Mouse (Mus musculus) liver, embryonic 16.5 days (tissue): ENCODE data around the gene Phf19. TPM values are rescaled to one million over a fixed set of nuclear protein-coding genes. Genes with fewer than 3 reads are reported as not detected.
A peak's percentile ranks its signal among the peaks of the same experiment; 100 is the strongest.

Experiments
- ATAC-seq: fragments of 200-750 bp; cut with Nextera tagmentation; 2 replicates; pipeline ENCODE4 v1.8.0; 2017; ENCODE audit warnings: low read depth, mild to moderate bottlenecking, moderate number of reproducible peaks, moderate library complexity
- H3K27ac ChIP-seq: fragments of 300-500 bp; sonication (generic); 2 replicates; pipeline ENCODE4 v1.5.1; 2014; ENCODE audit warnings: mild to moderate bottlenecking, low read length
- H3K27me3 ChIP-seq: fragments of 300-500 bp; sonication (generic); 2 replicates; pipeline ENCODE4 v1.6.1; 2014; ENCODE audit warnings: low read depth, low read length, mixed read lengths; ENCODE audit not compliant: control insufficient read depth, insufficient read depth
- H3K36me3 ChIP-seq: fragments of 300-500 bp; sonication (generic); 2 replicates; pipeline ENCODE4 v1.6.1; 2014; ENCODE audit warnings: mild to moderate bottlenecking; ENCODE audit not compliant: control insufficient read depth, insufficient read depth
- H3K4me1 ChIP-seq: fragments of 300-500 bp; sonication (generic); 2 replicates; pipeline ENCODE4 v1.6.1; 2014; ENCODE audit warnings: low read depth, low read length, mixed read lengths; ENCODE audit not compliant: control insufficient read depth
- H3K4me2 ChIP-seq: fragments of 300-500 bp; sonication (generic); 2 replicates; pipeline ENCODE4 v1.6.1; 2014; ENCODE audit warnings: low read depth, low read length, mixed read lengths
- H3K4me3 ChIP-seq: fragments of 300-500 bp; sonication (generic); 2 replicates; pipeline ENCODE4 v1.5.1; 2014; ENCODE audit warnings: low read depth, mild to moderate bottlenecking, low read length
- H3K9ac ChIP-seq: fragments of 300-500 bp; sonication (generic); 2 replicates; pipeline ENCODE4 v1.6.1; 2014; ENCODE audit warnings: low read depth, low read length
- H3K9me3 ChIP-seq: fragments of 300-500 bp; sonication (generic); replicated peaks from 2 replicates; pipeline ENCODE4 v1.6.1; 2016; ENCODE audit warnings: low read length; ENCODE audit not compliant: control insufficient read depth
- WGBS: fragments of 180-500 bp; shearing (Covaris S2); extraction: QIAGEN DNeasy Blood & Tissue Kit; methylation state at CpG from one replicate; pipeline ENCODE4 v1.1.7; 2014; ENCODE audit not compliant: insufficient replicate concordance; 5-methylcytosine and 5-hydroxymethylcytosine counted together
- polyA plus RNA-seq: library from polyadenylated mRNA; unstranded; fragments of >200 nt; fragmentation: Nextera tagmentation; extraction: Ambion mirVana; gene quantifications from 2 replicates; pipeline ENCODE4 v1.2.1, GENCODE M21; 2015

The Phf19 gene
- polyA plus RNA-seq, 1 experiment from 2014 or later, result 1.7 TPM

- WGBS, result under 1% methylated on average over 66 of the region's 67 CpGs
- Histone ChIP-seq H3K4me2 (peak overlapping the region; percentile 95), H3K27me3 (peaks cover 13% of the 10 kb centered on the region), H3K36me3 (peaks cover 1% of the 10 kb centered on the region; the same call in 1 of the 2 replicates), H3K9me3 (no peaks in the 10 kb centered on the region), H3K27ac (peak overlapping the region; percentile 97), H3K9ac (peak overlapping the region; percentile 80), H3K4me1 (peaks cover 24% of the 10 kb centered on the region), H3K4me3 (peak overlapping the region; percentile 79)
- ATAC-seq, result peak; percentile 91
These were observed 43.0 kb downstream of the Phf19 start for GRCm38 (mm10) chr2:34870520-34871474.

- Histone ChIP-seq H3K4me3 (peak overlapping the region; percentile 79), H3K9me3 (no peaks in the 10 kb centered on the region), H3K27ac (peak overlapping the region; percentile 93), H3K27me3 (peaks cover 9% of the 10 kb centered on the region), H3K9ac (peak overlapping the region; percentile 61), H3K4me2 (peak overlapping the region; percentile 95), H3K36me3 (peaks cover 12% of the 10 kb centered on the region), H3K4me1 (peaks cover 24% of the 10 kb centered on the region)
- WGBS, result 8% methylated on average over 5 of the region's 5 CpGs
- ATAC-seq, result peak; percentile 70
These were observed 44.1 kb downstream of the Phf19 start for GRCm38 (mm10) chr2:34869680-34870079.

GRCm38 (mm10) chr2:34857728-34858127 is 56.1 kb downstream of the Phf19 start:
- no peaks in the 10 kb centered on the region for H3K9me3 ChIP-seq
- no peak for ATAC-seq
- WGBS, result 47% methylated on average over 8 of the region's 8 CpGs

GRCm38 (mm10) chr2:34855265-34855664 is 58.6 kb downstream of the Phf19 start:
- no peak overlapping the region for H3K27ac ChIP-seq
- 92% methylated on average over 4 of the region's 4 CpGs for WGBS
- no peaks in the 10 kb centered on the region for H3K9me3 ChIP-seq
- H3K36me3 ChIP-seq, result peaks cover 73% of the 10 kb centered on the region
- H3K4me3 ChIP-seq, result no peak overlapping the region
- no peak overlapping the region for H3K9ac ChIP-seq
- no peak for ATAC-seq
- H3K27me3 ChIP-seq, result no peaks in the 10 kb centered on the region
- no peak overlapping the region for H3K4me2 ChIP-seq
- peaks cover 3% of the 10 kb centered on the region; the same call in 1 of the 2 replicates for H3K4me1 ChIP-seq

More at GRCm38 (mm10) chr2:34857728-34858127, 56.1 kb downstream of the Phf19 start:
- Histone ChIP-seq H3K27ac (no peak overlapping the region), H3K27me3 (no peaks in the 10 kb centered on the region), H3K4me1 (peaks cover 3% of the 10 kb centered on the region; the same call in 1 of the 2 replicates), H3K36me3 (peaks cover 76% of the 10 kb centered on the region), H3K9ac (no peak overlapping the region), H3K4me3 (no peak overlapping the region), H3K4me2 (no peak overlapping the region)

- ATAC-seq, result no peak
- 89% methylated on average over 1 of the region's 1 CpGs for WGBS
- H3K27ac ChIP-seq, result no peak overlapping the region
- peaks cover 15% of the 10 kb centered on the region for H3K36me3 ChIP-seq
- H3K27me3 ChIP-seq, result no peaks in the 10 kb centered on the region
- H3K4me1 ChIP-seq, result no peaks in the 10 kb centered on the region
- H3K4me3 ChIP-seq, result no peak overlapping the region
- no peaks in the 10 kb centered on the region for H3K9me3 ChIP-seq
- H3K4me2 ChIP-seq, result no peak overlapping the region
- no peak overlapping the region for H3K9ac ChIP-seq
These were observed 66.1 kb downstream of the Phf19 start for GRCm38 (mm10) chr2:34847702-34848101.

Other genes starting within 250 kb of the Phf19 start
- 91.2 and 94.6 TPM in 2 replicates for gene Gapvd1, start 158.8 kb downstream of the Phf19 start, polyA plus RNA-seq
- 538 and 557 TPM in 2 replicates for gene Hspa5, start 142.1 kb downstream of the Phf19 start, polyA plus RNA-seq
- 17.3 and 22.5 TPM in 2 replicates for gene Rabepk, start 114.1 kb downstream of the Phf19 start, polyA plus RNA-seq
- 51.0 and 52.9 TPM in 2 replicates for gene Fbxw2, start 87.7 kb downstream of the Phf19 start, polyA plus RNA-seq
- not detected in 2 replicates for gene Gm34653, start 81.0 kb downstream of the Phf19 start, polyA plus RNA-seq
- gene Cutal, start 39.6 kb downstream of the Phf19 start, polyA plus RNA-seq, result 9.5 and 11.6 TPM in 2 replicates
- 63.5 and 65.3 TPM in 2 replicates for gene Psmd5, start 39.1 kb downstream of the Phf19 start, polyA plus RNA-seq
- gene Traf1, start 47.7 kb upstream of the Phf19 start, polyA plus RNA-seq, result 0.08 and 0.13 TPM in 2 replicates
- 69.0 and 72.4 TPM in 2 replicates for gene Hc, start 147.4 kb upstream of the Phf19 start, polyA plus RNA-seq
- 51.6 and 55.6 TPM in 2 replicates for gene AI182371, start 187.5 kb upstream of the Phf19 start, polyA plus RNA-seq
- 7.9 and 8.4 TPM in 2 replicates for gene Cntrl, start 195.5 kb upstream of the Phf19 start, polyA plus RNA-seq